Mouse (Mus musculus): ENCODE data around the gene Dixdc1. TPM values are rescaled to one million over a fixed set of nuclear protein-coding genes. Genes with fewer than 3 reads are reported as not detected.

The Dixdc1 gene
- total and polyA plus RNA-seq, 3 experiments: 0.07 TPM; not detected in 2

DNA sequence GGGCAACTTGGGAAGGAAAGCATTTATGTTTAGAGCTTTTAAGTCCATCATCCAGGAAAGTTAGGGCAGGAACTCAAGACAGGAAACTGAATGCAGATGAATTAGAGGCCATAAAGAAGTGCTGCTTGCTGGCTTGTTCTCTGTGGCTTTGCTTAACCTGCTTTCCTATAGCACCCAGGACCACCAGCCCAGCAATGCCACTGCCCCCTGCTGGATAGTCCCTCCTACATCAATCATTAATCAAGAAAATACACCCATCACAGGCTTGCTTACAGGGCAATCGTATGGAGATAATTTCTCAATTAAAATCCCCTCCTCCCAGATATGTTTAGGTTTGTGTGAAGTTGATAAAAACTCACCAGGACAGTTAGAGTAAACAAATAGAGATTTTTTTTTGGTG lies 24.0 kb upstream of the Dixdc1 start:
- no peak overlapping the region for H3K27ac ChIP-seq (ENCODE audit: control insufficient read depth, low read depth, low read length)
- no peaks in the 10 kb centered on the region for H3K9me3 ChIP-seq (replicated peaks; ENCODE audit: insufficient read depth, low read length)
- H3K27me3 ChIP-seq (ENCODE audit: control insufficient read depth in 1 of 2, insufficient read depth in 2 of 2, low read length in 2 of 2): peaks cover 0 to 3% of the 10 kb centered on the region in 2 experiments; a peak in 3 of 4 replicates
- H3K36me3 ChIP-seq (ENCODE audit: control insufficient read depth in 1 of 2, insufficient read depth in 2 of 2, low read length in 2 of 2): peaks cover 0 to 5% of the 10 kb centered on the region in 2 experiments; a peak in 2 of 4 replicates
- H3K79me2 ChIP-seq (ENCODE audit: control insufficient read depth, insufficient read depth, low read length, poor library complexity): peaks cover 3% of the 10 kb centered on the region; the same call in 1 of the 2 replicates
- no peak overlapping the region for H3K9ac ChIP-seq (ENCODE audit: control insufficient read depth, low read depth, low read length, poor library complexity, severe bottlenecking)
- no peak overlapping the region for H3K4me3 ChIP-seq (ENCODE audit: control insufficient read depth in 1 of 2, insufficient read depth in 1 of 2, low read depth in 2 of 2, low read length in 2 of 2)
- TF ChIP-seq TCF12 (IDR thresholded peaks at IDR 0.05; ENCODE audit: low read depth, low read length): no peak
- TF ChIP-seq SMC3 (IDR thresholded peaks at IDR 0.05; ENCODE audit: low read depth, low read length): peak; percentile 29
- TF ChIP-seq ZKSCAN1 (IDR thresholded peaks at IDR 0.05; ENCODE audit: low read depth, low read length): no peak
- no peak for TF ChIP-seq SIN3A (IDR thresholded peaks at IDR 0.05; ENCODE audit: low read length)
- TF ChIP-seq CTCF (IDR thresholded peaks at IDR 0.05 in 2 of 3, conservative IDR thresholded peaks at IDR 0.05 in 1 of 3; ENCODE audit: control insufficient read depth in 1 of 3, insufficient read depth in 1 of 3, low read depth in 2 of 3, low read length in 3 of 3, poor library complexity in 1 of 3, severe bottlenecking in 1 of 3): peak; percentile 18 to 49 (median 43); a peak in 5 of 6 replicates
- no peak for TF ChIP-seq MAFK (IDR thresholded peaks at IDR 0.05; ENCODE audit: borderline replicate concordance, low read depth, low read length)
- peak; percentile 42 for DNase-seq (ENCODE audit: low read depth, low spot score)
- 0 out of 4 replicates have a peak, but pooled peaks cover 0 to 2% of the 10 kb centered on the region in 2 experiments for H3K4me1 ChIP-seq (ENCODE audit: control insufficient read depth in 1 of 2, insufficient read depth in 2 of 2, low read length in 2 of 2)

DNA sequence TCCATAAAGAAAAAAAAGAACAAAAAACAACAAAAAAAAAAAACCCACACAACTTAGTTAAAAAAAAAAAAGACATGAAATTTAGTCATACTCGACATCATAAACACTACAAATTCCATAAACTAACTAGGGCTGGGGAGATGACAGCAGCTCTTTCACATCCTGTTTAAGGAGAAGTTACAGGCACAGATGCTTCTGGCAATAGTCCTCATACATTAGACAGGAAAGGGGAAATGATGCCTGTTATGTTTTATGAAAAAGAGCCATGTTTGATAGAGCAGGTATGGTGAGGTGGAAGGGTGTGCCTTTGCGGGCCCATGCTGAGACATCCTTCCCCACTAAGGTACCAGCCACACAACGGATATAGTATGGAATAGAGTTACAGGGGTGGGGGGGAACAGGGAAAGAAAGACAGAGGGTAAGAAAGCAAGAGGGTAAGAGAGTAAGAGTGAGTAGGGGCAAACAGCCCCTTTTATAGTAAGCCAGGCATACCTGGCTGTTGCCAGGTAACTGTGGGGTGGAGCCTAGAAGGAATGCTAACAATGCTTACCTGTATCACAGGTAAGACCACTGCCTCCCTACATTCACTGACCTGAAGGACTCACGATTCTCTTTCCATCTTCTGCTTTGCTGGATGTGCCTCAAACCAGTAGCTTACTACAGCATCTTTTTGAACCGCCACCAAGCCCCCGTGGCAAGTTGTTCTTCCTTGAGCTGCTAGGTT lies 22.4 kb upstream of the Dixdc1 start:
- no peaks in the 10 kb centered on the region for H3K4me1 ChIP-seq (ENCODE audit: control insufficient read depth in 1 of 2, insufficient read depth in 2 of 2, low read length in 2 of 2)
- H3K9ac ChIP-seq (ENCODE audit: control insufficient read depth, low read depth, low read length, poor library complexity, severe bottlenecking): no peak overlapping the region
- H3K27ac ChIP-seq (ENCODE audit: control insufficient read depth, low read depth, low read length): no peak overlapping the region
- TF ChIP-seq KAT2A (conservative IDR thresholded peaks at IDR 0.05; ENCODE audit: low read depth, low read length) (no peak), POLR2AphosphoS5 (IDR thresholded peaks at IDR 0.05; ENCODE audit: borderline replicate concordance, low read depth, low read length) (no peak), ZNF384 (IDR thresholded peaks at IDR 0.05; ENCODE audit: low read depth, low read length) (no peak), MXI1 (IDR thresholded peaks at IDR 0.05; ENCODE audit: low read depth, low read length) (no peak), MEF2A (IDR thresholded peaks at IDR 0.05; ENCODE audit: extremely low read depth, insufficient replicate concordance, low read depth, low read length, poor library complexity, severe bottlenecking) (no peak), CHD2 (IDR thresholded peaks at IDR 0.05; ENCODE audit: low read length) (no peak), MAFK (IDR thresholded peaks at IDR 0.05; ENCODE audit: borderline replicate concordance, low read depth, low read length) (no peak), SMC3 (IDR thresholded peaks at IDR 0.05; ENCODE audit: low read depth, low read length) (no peak), ELF1 (IDR thresholded peaks at IDR 0.05; ENCODE audit: low read depth, low read length) (no peak)
- H3K9me3 ChIP-seq (replicated peaks; ENCODE audit: insufficient read depth, low read length): no peaks in the 10 kb centered on the region
- H3K27me3 ChIP-seq (ENCODE audit: control insufficient read depth in 1 of 2, insufficient read depth in 2 of 2, low read length in 2 of 2): peaks cover 1 to 3% of the 10 kb centered on the region in 2 experiments; a peak in 3 of 4 replicates
- no peaks in the 10 kb centered on the region for H3K36me3 ChIP-seq (ENCODE audit: control insufficient read depth in 1 of 2, insufficient read depth in 2 of 2, low read length in 2 of 2)
- H3K79me2 ChIP-seq (ENCODE audit: control insufficient read depth, insufficient read depth, low read length, poor library complexity): no peaks in the 10 kb centered on the region
- no peak for DNase-seq (ENCODE audit: low read depth, low spot score)
- no peak overlapping the region for H3K4me3 ChIP-seq (ENCODE audit: control insufficient read depth in 1 of 2, insufficient read depth in 1 of 2, low read depth in 2 of 2, low read length in 2 of 2)
